Mouse (Mus musculus) CD4-positive, CD25-positive, alpha-beta regulatory T cell, adult 4 months (primary cell): ENCODE results near the gene Cxadr. TPM values are rescaled to one million over a fixed set of nuclear protein-coding genes. Genes with fewer than 3 reads are reported as not detected.

Experiments
- ATAC-seq: one replicate; pipeline ENCODE4 v1.8.0; 2017
- polyA plus RNA-seq, 2 experiments: library from polyadenylated mRNA; unstranded; fragments of 100-300 nt; shearing (Covaris generic); gene quantifications; one replicate each; pipeline ENCODE4 v1.2.1; 2017

Gene Cxadr
- polyA plus RNA-seq, 2 experiments from 2014 or later: 0.98 to 1.6 TPM

- ATAC-seq: no peak
Observed at GRCm38 (mm10) chr16:78371491-78372046, 70.3 kb downstream of the Cxadr start.

- ATAC-seq: no peak
Observed at GRCm38 (mm10) chr16:78372786-78373185, 71.5 kb downstream of the Cxadr start.

GRCm38 (mm10) chr16:78373743-78374142 lies 72.5 kb downstream of the Cxadr start:
- ATAC-seq: no peak

- ATAC-seq: peak; percentile 49
Observed at GRCm38 (mm10) chr16:78375222-78375621, 73.9 kb downstream of the Cxadr start.

- peak; percentile 39 for ATAC-seq
Observed at GRCm38 (mm10) chr16:78375821-78376691, 74.8 kb downstream of the Cxadr start.

- peak; percentile 81 for ATAC-seq
Observed at GRCm38 (mm10) chr16:78376745-78377570, 75.7 kb downstream of the Cxadr start, which contains the start of gene Btg3. TSS of gene Btg3 (minus strand) at chr16:78377192.

- no peak for ATAC-seq
Observed at GRCm38 (mm10) chr16:78378493-78378892, 77.2 kb downstream of the Cxadr start.

GRCm38 (mm10) chr16:78389122-78389521 lies 87.8 kb downstream of the Cxadr start:
- no peak for ATAC-seq

GRCm38 (mm10) chr16:78389986-78390385 lies 88.7 kb downstream of the Cxadr start:
- no peak for ATAC-seq

- ATAC-seq: no peak
Observed at GRCm38 (mm10) chr16:78391354-78391753, 90.1 kb downstream of the Cxadr start.

GRCm38 (mm10) chr16:78398734-78399133 lies 97.4 kb downstream of the Cxadr start:
- ATAC-seq: no peak

GRCm38 (mm10) chr16:78399423-78399822 lies 98.1 kb downstream of the Cxadr start:
- no peak for ATAC-seq

- ATAC-seq: no peak
Observed at GRCm38 (mm10) chr16:78402316-78402715, 101.0 kb downstream of the Cxadr start.

GRCm38 (mm10) chr16:78406657-78407056 lies 105.4 kb downstream of the Cxadr start:
- ATAC-seq: no peak

GRCm38 (mm10) chr16:78407855-78408254 lies 106.6 kb downstream of the Cxadr start:
- ATAC-seq: no peak

Other genes with a start within 250 kb of the Cxadr start
- gene Btg3, start 75.7 kb downstream of the Cxadr start, polyA plus RNA-seq: 1 to 10 TPM; 5.4 to 9.8 TPM